8 mouse cellular contexts compared by ENCODE assay signal in genomic region chr10:81401521-81402226, GRCm38 (mm10). TPM values are rescaled to one million over a fixed set of nuclear protein-coding genes. Genes with fewer than 3 reads are reported as not detected.
DNase-seq lines count a peak whose midpoint lies in the region; ATAC-seq lines count a peak whose summit lies in the region.

No protein-coding gene starts in this region.

- WGBS in forebrain, embryonic 14.5 days = 7% methylated on average over 18 of the region's 18 CpGs
- 3% methylated on average over 18 of the region's 18 CpGs for WGBS in hindbrain, embryonic 12.5 days

- H3K4me1 ChIP-seq in forebrain, embryonic 14.5 days (ENCODE audit: control insufficient read depth, insufficient read depth, low read length) = peaks cover 24% of the 10 kb centered on the region
- peaks cover 69% of the 10 kb centered on the region for H3K4me1 ChIP-seq in hindbrain, embryonic 12.5 days

- intact Hi-C loops in left cerebral cortex, postnatal 10 days (cut with DNase I) = no loop called here
- intact Hi-C loops in left cerebral cortex, postnatal 4 days (cut with DNase I) = no loop called here

- H3K9ac ChIP-seq in forebrain, embryonic 14.5 days (ENCODE audit: low read length) = peak overlapping the region; percentile 36
- peak overlapping the region; percentile 39 for H3K9ac ChIP-seq in hindbrain, embryonic 12.5 days

- no peaks in the 10 kb centered on the region for H3K9me3 ChIP-seq in forebrain, embryonic 14.5 days (replicated peaks; ENCODE audit: control insufficient read depth, low read length)
- H3K9me3 ChIP-seq in hindbrain, embryonic 12.5 days (replicated peaks) = no peaks in the 10 kb centered on the region

- H3K36me3 ChIP-seq in forebrain, embryonic 14.5 days (ENCODE audit: control insufficient read depth, insufficient read depth, low read length) = peaks cover 40% of the 10 kb centered on the region
- peaks cover 35% of the 10 kb centered on the region for H3K36me3 ChIP-seq in hindbrain, embryonic 12.5 days

- peak overlapping the region; percentile 80 for H3K27ac ChIP-seq in forebrain, embryonic 14.5 days (ENCODE audit: low read depth, low read length)
- H3K27ac ChIP-seq in hindbrain, embryonic 12.5 days = peak overlapping the region; percentile 94

- H3K27me3 ChIP-seq in forebrain, embryonic 14.5 days (replicated peaks; ENCODE audit: control insufficient read depth, insufficient read depth, low read length) = no peaks in the 10 kb centered on the region
- peaks cover 25% of the 10 kb centered on the region for H3K27me3 ChIP-seq in hindbrain, embryonic 12.5 days

- peak; percentile 62 to 90 for DNase-seq in left cerebral cortex, postnatal 10 days (ENCODE audit: extremely low spot score in 1 of 2, low spot score in 2 of 2)
- DNase-seq in left cerebral cortex, adult 8-10 months (ENCODE audit: low spot score in 2 of 2) = no peak
- DNase-seq in cerebellum, adult 18-20 months = peak; percentile 68 to 69
- DNase-seq in forebrain, embryonic 14.5 days (ENCODE audit: low spot score) = peak; percentile 80
- peak; percentile 78 for DNase-seq in left cerebral cortex, postnatal 4 days
- peak; percentile 86 for DNase-seq in testis, postnatal 10 days (ENCODE audit: low spot score)

- peak; percentile 77 for ATAC-seq in forebrain, embryonic 14.5 days
- ATAC-seq in hindbrain, embryonic 12.5 days (ENCODE audit: low FRiP score) = peak; percentile 76
- ATAC-seq in megakaryocyte progenitor cell, adult 5-6 weeks (replicated peaks; ENCODE audit: poor library complexity) = peak; percentile 73

- H3K4me3 ChIP-seq in forebrain, embryonic 14.5 days (ENCODE audit: low read depth, low read length) = no peak overlapping the region
- H3K4me3 ChIP-seq in hindbrain, embryonic 12.5 days = 0 out of 2 replicates have a peak overlapping the region, but pooled peaks have one; percentile 5

- H3K4me2 ChIP-seq in forebrain, embryonic 14.5 days (ENCODE audit: low read length) = peak overlapping the region; percentile 28; the same call in 1 of the 2 replicates
- H3K4me2 ChIP-seq in hindbrain, embryonic 12.5 days (replicated peaks) = peak overlapping the region; percentile 26

RNA-seq across cellular contexts. Expression of gene Smim24, which starts 8.8 kb away (rescaled TPM):
- 1 to 10 TPM; 2.0 to 2.2 TPM for total RNA-seq in left cerebral cortex, postnatal 10 days (2021)
- 1 to 10 TPM in 2 of 4 experiments, under 1 TPM in 2; 0.50 to 1.6 (median 0.84) TPM for total RNA-seq in left cerebral cortex, adult 8-10 months (2022)
- 1.5 and 2.0 TPM in 2 replicates for polyA plus RNA-seq in forebrain, embryonic 14.5 days (2014; fragmentation: Nextera tagmentation; extraction: Ambion mirVana)
- polyA plus RNA-seq in hindbrain, embryonic 12.5 days (2016; fragmentation: Nextera tagmentation; extraction: Ambion mirVana) = 1.9 and 2.7 TPM in 2 replicates
- total RNA-seq in left cerebral cortex, postnatal 4 days (2021) = 1 to 10 TPM; 1.5 to 2.3 TPM
- 31.0 and 31.4 TPM in 2 replicates for total RNA-seq in megakaryocyte progenitor cell, adult 5-6 weeks (2015)
- 7.5 and 17.1 TPM in 2 replicates for total RNA-seq in megakaryocyte progenitor cell, adult 5-6 weeks (2017)

RNA-seq across cellular contexts. Expression of gene Gm48552, which starts 12.9 kb away (rescaled TPM):
- 1 to 10 TPM; 2.5 to 3.5 TPM for total RNA-seq in left cerebral cortex, postnatal 10 days (2021)
- 1 to 10 TPM; 2.5 to 3.3 (median 2.6) TPM for total RNA-seq in left cerebral cortex, adult 8-10 months (2022)
- polyA plus RNA-seq in forebrain, embryonic 14.5 days (2014; fragmentation: Nextera tagmentation; extraction: Ambion mirVana) = 0.65 and 0.69 TPM in 2 replicates
- polyA plus RNA-seq in hindbrain, embryonic 12.5 days (2016; fragmentation: Nextera tagmentation; extraction: Ambion mirVana) = 1.1 and 2.4 TPM in 2 replicates
- 1 to 10 TPM; 2.7 to 5.9 TPM for total RNA-seq in left cerebral cortex, postnatal 4 days (2021)
- not detected in 2 replicates for total RNA-seq in megakaryocyte progenitor cell, adult 5-6 weeks (2015)
- total RNA-seq in megakaryocyte progenitor cell, adult 5-6 weeks (2017) = 0.46 TPM in 1 of 2 replicates, not detected in the other

RNA-seq across cellular contexts. Expression of gene Gm48551, which starts 17.4 kb away (rescaled TPM):
- total RNA-seq in left cerebral cortex, postnatal 10 days (2021) = 1 to 10 TPM; 3.4 to 5.0 TPM
- total RNA-seq in left cerebral cortex, adult 8-10 months (2022) = 1 to 10 TPM; 2.0 to 5.2 (median 4.0) TPM
- polyA plus RNA-seq in forebrain, embryonic 14.5 days (2014; fragmentation: Nextera tagmentation; extraction: Ambion mirVana) = 3.6 and 4.8 TPM in 2 replicates
- 5.7 and 5.9 TPM in 2 replicates for polyA plus RNA-seq in hindbrain, embryonic 12.5 days (2016; fragmentation: Nextera tagmentation; extraction: Ambion mirVana)
- 1 to 10 TPM; 3.7 to 4.4 TPM for total RNA-seq in left cerebral cortex, postnatal 4 days (2021)
- total RNA-seq in megakaryocyte progenitor cell, adult 5-6 weeks (2015) = 2.6 and 3.0 TPM in 2 replicates
- 0.62 and 1.7 TPM in 2 replicates for total RNA-seq in megakaryocyte progenitor cell, adult 5-6 weeks (2017)

RNA-seq across cellular contexts. Expression of gene Dohh, which starts 17.4 kb away (rescaled TPM):
- 10 to 100 TPM; 79.3 to 83.5 TPM for total RNA-seq in left cerebral cortex, postnatal 10 days (2021)
- 10 to 100 TPM; 81.4 to 89.7 (median 85.5) TPM for total RNA-seq in left cerebral cortex, adult 8-10 months (2022)
- polyA plus RNA-seq in forebrain, embryonic 14.5 days (2014; fragmentation: Nextera tagmentation; extraction: Ambion mirVana) = 78.7 and 78.8 TPM in 2 replicates
- 62.7 and 67.5 TPM in 2 replicates for polyA plus RNA-seq in hindbrain, embryonic 12.5 days (2016; fragmentation: Nextera tagmentation; extraction: Ambion mirVana)
- 10 to 100 TPM; 58.8 to 61.5 TPM for total RNA-seq in left cerebral cortex, postnatal 4 days (2021)
- 9.3 and 13.7 TPM in 2 replicates for total RNA-seq in megakaryocyte progenitor cell, adult 5-6 weeks (2015)
- 36.5 and 52.5 TPM in 2 replicates for total RNA-seq in megakaryocyte progenitor cell, adult 5-6 weeks (2017)

RNA-seq across cellular contexts. Expression of gene Fzr1, which starts 23.4 kb away (rescaled TPM):
- total RNA-seq in left cerebral cortex, postnatal 10 days (2021) = 10 to 100 TPM; 85.7 to 94.7 TPM
- total RNA-seq in left cerebral cortex, adult 8-10 months (2022) = 10 to 100 TPM; 66.8 to 73.4 (median 70.6) TPM
- 101 and 109 TPM in 2 replicates for polyA plus RNA-seq in forebrain, embryonic 14.5 days (2014; fragmentation: Nextera tagmentation; extraction: Ambion mirVana)
- 132 and 134 TPM in 2 replicates for polyA plus RNA-seq in hindbrain, embryonic 12.5 days (2016; fragmentation: Nextera tagmentation; extraction: Ambion mirVana)
- 100 to 1,000 TPM; 109 to 112 TPM for total RNA-seq in left cerebral cortex, postnatal 4 days (2021)
- 17.1 and 21.7 TPM in 2 replicates for total RNA-seq in megakaryocyte progenitor cell, adult 5-6 weeks (2015)
- total RNA-seq in megakaryocyte progenitor cell, adult 5-6 weeks (2017) = 17.3 and 17.8 TPM in 2 replicates

Comparison
In these comparisons a context has a peak if more than half of its experiments do, and no peak if none do; other contexts are left out.
1. DNase-seq: peak in left cerebral cortex, postnatal 10 days (2 of 2), cerebellum, adult 18-20 months (2 of 2), forebrain, embryonic 14.5 days (single experiment), left cerebral cortex, postnatal 4 days (single experiment) and testis, postnatal 10 days (single experiment); none in left cerebral cortex, adult 8-10 months (0 of 2).
2. Peak in every context shown above with its lines, with median percentiles within 50 percentile points of each other: ATAC-seq.